Mouse (Mus musculus): ENCODE data around the gene Prkn. TPM values are rescaled to one million over a fixed set of nuclear protein-coding genes. Genes with fewer than 3 reads are reported as not detected.

Gene Prkn
- polyA plus RNA-seq, 1 experiment from 2014 or later = 2.8 TPM

GRCm38 (mm10) chr17:11870546-11870945 is 1030.4 kb downstream of the Prkn start:
- Histone ChIP-seq H3K4me1 (ENCODE audit: insufficient read depth, low read length) (no peaks in the 10 kb centered on the region), H3K4me2 (replicated peaks; ENCODE audit: low read depth, low read length) (no peak overlapping the region), H3K9me3 (ENCODE audit: low read length) (no peaks in the 10 kb centered on the region), H3K27me3 (ENCODE audit: insufficient read depth, low read length) (no peaks in the 10 kb centered on the region), H3K9ac (replicated peaks; ENCODE audit: low read length) (no peak overlapping the region), H3K36me3 (ENCODE audit: insufficient read depth, low read length) (no peaks in the 10 kb centered on the region), H3K27ac (ENCODE audit: low read length) (no peak overlapping the region), H3K4me3 (ENCODE audit: low read length) (no peak overlapping the region)
- no peak for ATAC-seq (ENCODE audit: low FRiP score, low TSS enrichment)
- 89% methylated on average over 10 of the region's 10 CpGs for WGBS

- 74% methylated on average over 2 of the region's 2 CpGs for WGBS
- no peak for ATAC-seq (ENCODE audit: low FRiP score, low TSS enrichment)
Measured at GRCm38 (mm10) chr17:11876240-11876639, 1036.1 kb downstream of the Prkn start.

GRCm38 (mm10) chr17:11881110-11881820 is 1041.1 kb downstream of the Prkn start:
- Histone ChIP-seq H3K36me3 (ENCODE audit: insufficient read depth, low read length) (no peaks in the 10 kb centered on the region), H3K9ac (replicated peaks; ENCODE audit: low read length) (no peak overlapping the region), H3K27ac (ENCODE audit: low read length) (no peak overlapping the region), H3K9me3 (ENCODE audit: low read length) (no peaks in the 10 kb centered on the region), H3K27me3 (ENCODE audit: insufficient read depth, low read length) (no peaks in the 10 kb centered on the region), H3K4me3 (ENCODE audit: low read length) (no peak overlapping the region), H3K4me2 (replicated peaks; ENCODE audit: low read depth, low read length) (no peak overlapping the region), H3K4me1 (ENCODE audit: insufficient read depth, low read length) (no peaks in the 10 kb centered on the region)
- 90% methylated on average over 5 of the region's 5 CpGs for WGBS
- ATAC-seq (ENCODE audit: low FRiP score, low TSS enrichment) = no peak

More at GRCm38 (mm10) chr17:11876240-11876639, 1036.1 kb downstream of the Prkn start:
- H3K4me1 ChIP-seq (ENCODE audit: insufficient read depth, low read length) = no peaks in the 10 kb centered on the region
- no peak overlapping the region for H3K9ac ChIP-seq (replicated peaks; ENCODE audit: low read length)
- H3K4me3 ChIP-seq (ENCODE audit: low read length) = no peak overlapping the region
- H3K36me3 ChIP-seq (ENCODE audit: insufficient read depth, low read length) = no peaks in the 10 kb centered on the region
- no peak overlapping the region for H3K4me2 ChIP-seq (replicated peaks; ENCODE audit: low read depth, low read length)
- no peaks in the 10 kb centered on the region for H3K27me3 ChIP-seq (ENCODE audit: insufficient read depth, low read length)
- H3K9me3 ChIP-seq (ENCODE audit: low read length) = no peaks in the 10 kb centered on the region
- H3K27ac ChIP-seq (ENCODE audit: low read length) = no peak overlapping the region

GRCm38 (mm10) chr17:11885601-11886000 is 1045.4 kb downstream of the Prkn start:
- 94% methylated on average over 6 of the region's 6 CpGs for WGBS
- no peak overlapping the region for H3K27ac ChIP-seq (ENCODE audit: low read length)
- ATAC-seq (ENCODE audit: low FRiP score, low TSS enrichment) = no peak
- H3K9ac ChIP-seq (replicated peaks; ENCODE audit: low read length) = no peak overlapping the region
- H3K27me3 ChIP-seq (ENCODE audit: insufficient read depth, low read length) = no peaks in the 10 kb centered on the region
- H3K36me3 ChIP-seq (ENCODE audit: insufficient read depth, low read length) = no peaks in the 10 kb centered on the region
- H3K4me3 ChIP-seq (ENCODE audit: low read length) = no peak overlapping the region
- H3K9me3 ChIP-seq (ENCODE audit: low read length) = no peaks in the 10 kb centered on the region
- H3K4me2 ChIP-seq (replicated peaks; ENCODE audit: low read depth, low read length) = no peak overlapping the region
- H3K4me1 ChIP-seq (ENCODE audit: insufficient read depth, low read length) = no peaks in the 10 kb centered on the region

- no peak overlapping the region for H3K4me3 ChIP-seq (ENCODE audit: low read length)
- no peaks in the 10 kb centered on the region for H3K4me1 ChIP-seq (ENCODE audit: insufficient read depth, low read length)
- H3K4me2 ChIP-seq (replicated peaks; ENCODE audit: low read depth, low read length) = no peak overlapping the region
- ATAC-seq (ENCODE audit: low FRiP score, low TSS enrichment) = no peak
- H3K9me3 ChIP-seq (ENCODE audit: low read length) = no peaks in the 10 kb centered on the region
- 82% methylated on average over 4 of the region's 4 CpGs for WGBS
- no peak overlapping the region for H3K9ac ChIP-seq (replicated peaks; ENCODE audit: low read length)
- no peak overlapping the region for H3K27ac ChIP-seq (ENCODE audit: low read length)
- no peaks in the 10 kb centered on the region for H3K27me3 ChIP-seq (ENCODE audit: insufficient read depth, low read length)
- H3K36me3 ChIP-seq (ENCODE audit: insufficient read depth, low read length) = no peaks in the 10 kb centered on the region
Measured at GRCm38 (mm10) chr17:11886963-11887362, 1046.8 kb downstream of the Prkn start.

- H3K4me3 ChIP-seq (ENCODE audit: low read length) = no peak overlapping the region
- no peak for ATAC-seq (ENCODE audit: low FRiP score, low TSS enrichment)
- 82% methylated on average over 12 of the region's 12 CpGs for WGBS
Measured at GRCm38 (mm10) chr17:11887591-11888205, 1047.5 kb downstream of the Prkn start.

DNA sequence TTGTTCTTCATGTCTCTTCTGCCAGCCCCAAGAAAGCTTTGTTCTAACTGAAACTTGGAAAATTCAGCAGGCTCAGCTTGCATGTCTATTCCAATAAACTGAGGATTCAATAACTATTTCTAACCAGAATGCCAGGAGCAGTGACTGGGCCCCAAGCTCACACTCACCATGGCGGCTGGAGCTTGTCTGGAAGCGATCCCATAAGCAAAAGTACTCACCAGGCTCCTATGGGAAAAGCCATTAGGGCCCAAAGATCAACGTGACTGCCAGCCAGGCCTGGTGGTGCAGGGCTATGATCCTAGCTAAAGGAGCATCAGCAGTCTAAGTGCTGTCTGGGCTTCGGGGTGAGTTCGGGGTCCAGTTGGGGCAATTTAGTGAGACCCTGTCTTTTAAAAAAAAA is 1048.6 kb downstream of the Prkn start:
- 81% methylated on average over 5 of the region's 5 CpGs for whole genome bisulfite sequencing
- H3K9ac ChIP-seq (replicated peaks; ENCODE audit: low read length) = no peak overlapping the region
- ATAC-seq (ENCODE audit: low FRiP score, low TSS enrichment) = no peak
- H3K4me1 ChIP-seq (ENCODE audit: insufficient read depth, low read length) = no peaks in the 10 kb centered on the region
- H3K27ac ChIP-seq (ENCODE audit: low read length) = no peak overlapping the region
- no peak overlapping the region for H3K4me2 ChIP-seq (replicated peaks; ENCODE audit: low read depth, low read length)
- no peaks in the 10 kb centered on the region for H3K27me3 ChIP-seq (ENCODE audit: insufficient read depth, low read length)
- H3K9me3 ChIP-seq (ENCODE audit: low read length) = no peaks in the 10 kb centered on the region
- no peaks in the 10 kb centered on the region for H3K36me3 ChIP-seq (ENCODE audit: insufficient read depth, low read length)
- no peak overlapping the region for H3K4me3 ChIP-seq (ENCODE audit: low read length)

More at GRCm38 (mm10) chr17:11887591-11888205, 1047.5 kb downstream of the Prkn start:
- no peak overlapping the region for H3K9ac ChIP-seq (replicated peaks; ENCODE audit: low read length)
- no peaks in the 10 kb centered on the region for H3K36me3 ChIP-seq (ENCODE audit: insufficient read depth, low read length)
- no peak overlapping the region for H3K4me2 ChIP-seq (replicated peaks; ENCODE audit: low read depth, low read length)
- no peaks in the 10 kb centered on the region for H3K9me3 ChIP-seq (ENCODE audit: low read length)
- no peaks in the 10 kb centered on the region for H3K4me1 ChIP-seq (ENCODE audit: insufficient read depth, low read length)
- H3K27ac ChIP-seq (ENCODE audit: low read length) = no peak overlapping the region
- H3K27me3 ChIP-seq (ENCODE audit: insufficient read depth, low read length) = no peaks in the 10 kb centered on the region

DNA sequence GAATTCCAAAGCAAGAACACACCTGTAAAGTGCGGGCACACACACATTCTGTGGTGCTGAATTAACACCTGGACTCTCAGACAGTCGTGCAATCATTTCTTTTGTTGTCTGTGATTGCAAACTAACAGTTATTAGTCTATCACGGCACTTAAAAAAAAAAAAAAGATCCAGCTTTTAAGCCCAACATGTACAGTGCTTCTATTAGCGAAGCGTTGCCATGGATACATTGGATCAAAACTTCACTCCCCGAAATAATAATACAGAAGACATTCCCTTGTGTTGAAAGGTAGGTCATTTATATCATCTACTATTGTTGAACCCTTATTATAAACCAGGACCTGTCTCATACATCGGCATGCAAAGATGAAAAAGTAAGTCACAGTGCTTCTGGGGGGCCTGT is 1060.1 kb downstream of the Prkn start:
- Histone ChIP-seq H3K36me3 (ENCODE audit: insufficient read depth, low read length) (no peaks in the 10 kb centered on the region), H3K4me1 (ENCODE audit: insufficient read depth, low read length) (no peaks in the 10 kb centered on the region), H3K4me3 (ENCODE audit: low read length) (no peak overlapping the region), H3K27me3 (ENCODE audit: insufficient read depth, low read length) (no peaks in the 10 kb centered on the region), H3K9ac (replicated peaks; ENCODE audit: low read length) (no peak overlapping the region), H3K4me2 (replicated peaks; ENCODE audit: low read depth, low read length) (no peak overlapping the region), H3K9me3 (ENCODE audit: low read length) (no peaks in the 10 kb centered on the region), H3K27ac (ENCODE audit: low read length) (no peak overlapping the region)
- 86% methylated on average over 7 of the region's 7 CpGs for WGBS
- no peak for ATAC-seq (ENCODE audit: low FRiP score, low TSS enrichment)

DNA sequence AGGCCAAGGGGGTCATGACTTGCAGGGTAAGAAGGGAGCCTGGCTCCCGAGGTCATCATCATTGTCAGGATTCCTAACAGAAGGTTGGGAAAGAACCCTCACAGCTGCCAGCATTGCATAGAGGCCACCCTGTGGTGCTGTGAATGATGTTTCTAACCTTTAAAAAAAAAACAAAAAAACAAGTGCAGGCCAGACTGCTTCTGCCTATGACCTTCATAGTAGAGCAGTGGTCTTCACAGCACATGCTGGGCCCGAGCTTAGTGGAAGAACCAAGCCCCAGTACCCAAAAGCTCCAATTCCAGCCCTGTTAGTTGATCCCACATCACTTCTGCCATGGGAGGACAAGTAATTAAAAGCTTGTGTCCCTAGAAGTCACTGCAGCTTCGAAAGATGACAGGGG is 1061.5 kb downstream of the Prkn start:
- Histone ChIP-seq H3K4me1 (ENCODE audit: insufficient read depth, low read length) (no peaks in the 10 kb centered on the region), H3K9me3 (ENCODE audit: low read length) (no peaks in the 10 kb centered on the region), H3K27ac (ENCODE audit: low read length) (no peak overlapping the region), H3K27me3 (ENCODE audit: insufficient read depth, low read length) (no peaks in the 10 kb centered on the region), H3K4me3 (ENCODE audit: low read length) (no peak overlapping the region), H3K4me2 (replicated peaks; ENCODE audit: low read depth, low read length) (no peak overlapping the region), H3K36me3 (ENCODE audit: insufficient read depth, low read length) (no peaks in the 10 kb centered on the region), H3K9ac (replicated peaks; ENCODE audit: low read length) (no peak overlapping the region)
- 68% methylated on average over 3 of the region's 3 CpGs for WGBS
- ATAC-seq (ENCODE audit: low FRiP score, low TSS enrichment) = no peak

DNA sequence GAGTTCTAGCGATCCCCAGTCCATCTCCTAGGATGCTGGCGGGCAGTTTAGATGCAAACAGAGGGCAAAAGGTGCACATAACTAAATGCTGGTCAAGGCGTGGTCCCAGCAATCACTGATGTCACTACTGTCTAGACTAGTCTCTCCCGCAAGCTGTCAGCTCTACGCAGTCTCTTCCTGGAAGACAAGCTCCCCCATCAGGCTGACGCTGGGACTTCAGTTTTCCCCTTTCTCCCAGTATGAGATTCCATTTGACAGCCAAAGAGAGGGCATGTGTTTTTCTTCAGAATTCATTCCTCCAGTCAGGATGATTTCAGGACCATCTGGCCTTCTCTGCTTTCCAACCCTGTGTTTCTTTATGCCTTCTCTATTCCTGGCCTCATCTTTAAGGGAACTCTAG is 1062.8 kb downstream of the Prkn start:
- ATAC-seq (ENCODE audit: low FRiP score, low TSS enrichment) = no peak
- no peak overlapping the region for H3K4me2 ChIP-seq (replicated peaks; ENCODE audit: low read depth, low read length)
- no peaks in the 10 kb centered on the region for H3K27me3 ChIP-seq (ENCODE audit: insufficient read depth, low read length)
- H3K9ac ChIP-seq (replicated peaks; ENCODE audit: low read length) = no peak overlapping the region
- no peak overlapping the region for H3K27ac ChIP-seq (ENCODE audit: low read length)
- H3K36me3 ChIP-seq (ENCODE audit: insufficient read depth, low read length) = no peaks in the 10 kb centered on the region
- H3K4me3 ChIP-seq (ENCODE audit: low read length) = no peak overlapping the region
- WGBS = 50% methylated on average over 6 of the region's 6 CpGs
- no peaks in the 10 kb centered on the region for H3K9me3 ChIP-seq (ENCODE audit: low read length)
- no peaks in the 10 kb centered on the region for H3K4me1 ChIP-seq (ENCODE audit: insufficient read depth, low read length)

Data from kidney, embryonic 16.5 days (tissue).